Mouse (Mus musculus): ENCODE results near the gene Timm10. TPM values are rescaled to one million over a fixed set of nuclear protein-coding genes. Genes with fewer than 3 reads are reported as not detected.
A peak's percentile ranks its signal among the peaks of the same experiment; 100 is the strongest.
"Not testable (repeated sequence)": the region's sequence is repeated elsewhere in the genome, so short reads cannot be mapped to it uniquely, and the experiment has no call there.

Gene Timm10
- 100 to 1,000 TPM; 105 to 106 TPM for total RNA-seq (2021)

GRCm38 (mm10) chr2:84826488-84827282 is at the start of gene Timm10:
Timm10 (plus strand) TSS chr2:84826997.
- peak; percentile 75 to 82 for DNase-seq
- intact Hi-C loops (cut with DNase I), result loop anchor here (5.0 kb wide), 1 partner anchor 136 kb away; no protein-coding TSS in a partner anchor

- no peak for DNase-seq
- intact Hi-C loops (cut with DNase I), result no loop called here
Observed at GRCm38 (mm10) chr2:84777706-84778105, 49.1 kb upstream of the Timm10 start.

- intact Hi-C loops (cut with DNase I), result no loop called here
- no peak for DNase-seq
Observed at GRCm38 (mm10) chr2:84779210-84779609, 47.6 kb upstream of the Timm10 start.

- intact Hi-C loops (cut with DNase I), result no loop called here
- no peak for DNase-seq
Observed at GRCm38 (mm10) chr2:84783315-84783714, 43.5 kb upstream of the Timm10 start.

- intact Hi-C loops (cut with DNase I), result no loop called here
- peak in 1 of 2 experiments; percentile 43 for DNase-seq
Observed at GRCm38 (mm10) chr2:84783840-84784566, 42.8 kb upstream of the Timm10 start.

- DNase-seq, result no peak
- intact Hi-C loops (cut with DNase I), result no loop called here
Observed at GRCm38 (mm10) chr2:84788316-84788715, 38.5 kb upstream of the Timm10 start.

- intact Hi-C loops (cut with DNase I), result no loop called here
- no peak for DNase-seq
Observed at GRCm38 (mm10) chr2:84790418-84790817, 36.4 kb upstream of the Timm10 start.

- peak in 1 of 2 experiments; percentile 36 for DNase-seq
- intact Hi-C loops (cut with DNase I), result no loop called here
Observed at GRCm38 (mm10) chr2:84792516-84792915, 34.3 kb upstream of the Timm10 start.

GRCm38 (mm10) chr2:84793154-84793553 is 33.6 kb upstream of the Timm10 start:
- intact Hi-C loops (cut with DNase I), result no loop called here
- no peak for DNase-seq

GRCm38 (mm10) chr2:84793871-84794270 is 32.9 kb upstream of the Timm10 start:
- intact Hi-C loops (cut with DNase I), result no loop called here

GRCm38 (mm10) chr2:84797833-84798492 is 28.8 kb upstream of the Timm10 start:
- intact Hi-C loops (cut with DNase I), result loop anchor here (2.0 to 5.0 kb wide), 4 partner anchors 36 to 341 kb away; partner anchors contain the start of genes Gm19426, Gm28635, Med19 and Tmx2
- peak; percentile 80 to 81 for DNase-seq

More at GRCm38 (mm10) chr2:84793871-84794270, 32.9 kb upstream of the Timm10 start:
- DNase-seq, result no peak

GRCm38 (mm10) chr2:84798493-84798921 is 28.3 kb upstream of the Timm10 start, which contains the start of gene Ube2l6:
Ube2l6 (plus strand) TSS chr2:84798828.
- intact Hi-C loops (cut with DNase I), result loop anchor here (2.0 to 5.0 kb wide), 4 partner anchors 36 to 341 kb away; partner anchors contain the start of genes Gm19426, Gm28635, Med19 and Tmx2
- peak; percentile 71 to 76 for DNase-seq

- DNase-seq, result peak; percentile 65 to 77
- intact Hi-C loops (cut with DNase I), result loop anchor here (2.0 to 5.0 kb wide), 4 partner anchors 37 to 342 kb away; partner anchors contain the start of genes Gm19426, Gm28635, Med19 and Tmx2
Observed at GRCm38 (mm10) chr2:84799041-84799561, 27.7 kb upstream of the Timm10 start.

GRCm38 (mm10) chr2:84800304-84800703 is 26.5 kb upstream of the Timm10 start:
- intact Hi-C loops (cut with DNase I), result no loop called here
- no peak for DNase-seq

GRCm38 (mm10) chr2:84801223-84801622 is 25.6 kb upstream of the Timm10 start:
- intact Hi-C loops (cut with DNase I); DNase-seq: not testable (repeated sequence)

GRCm38 (mm10) chr2:84803963-84804362 is 22.8 kb upstream of the Timm10 start:
- DNase-seq, result no peak
- intact Hi-C loops (cut with DNase I), result no loop called here

- intact Hi-C loops (cut with DNase I), result no loop called here
- no peak for DNase-seq
Observed at GRCm38 (mm10) chr2:84806546-84806945, 20.3 kb upstream of the Timm10 start.

- no peak for DNase-seq
- intact Hi-C loops (cut with DNase I), result no loop called here
Observed at GRCm38 (mm10) chr2:84809330-84809729, 17.5 kb upstream of the Timm10 start.

GRCm38 (mm10) chr2:84810526-84810885 is 16.3 kb upstream of the Timm10 start:
- intact Hi-C loops (cut with DNase I), result no loop called here
- no peak for DNase-seq

- DNase-seq, result peak; percentile 85 to 88
- intact Hi-C loops (cut with DNase I), result no loop called here
Observed at GRCm38 (mm10) chr2:84810886-84811577, 15.8 kb upstream of the Timm10 start.
